Mouse (Mus musculus) liver, embryonic 11.5 days (tissue): ENCODE measurements around the gene Svbp. TPM values are rescaled to one million over a fixed set of nuclear protein-coding genes. Genes with fewer than 3 reads are reported as not detected.
A peak's percentile ranks its signal among the peaks of the same experiment; 100 is the strongest.

Source experiments
- ATAC-seq: fragments of 200-750 bp; cut with Nextera tagmentation; replicated peaks from 2 replicates; pipeline ENCODE4 v1.8.0; 2017; ENCODE audit warnings: moderate number of reproducible peaks, mild to moderate bottlenecking, moderate TSS enrichment, moderate library complexity; ENCODE audit not compliant: low FRiP score
- DNase-seq: peaks from one replicate; pipeline ENCODE4 v3.0.0-alpha.2; 2017; ENCODE audit warnings: low spot score
- H3K27ac ChIP-seq: fragments of 300-500 bp; sonication (generic); 2 replicates; pipeline ENCODE4 v1.5.1; 2014; ENCODE audit warnings: mild to moderate bottlenecking, low read depth, low read length, control low read depth
- H3K27me3 ChIP-seq: fragments of 300-500 bp; sonication (generic); replicated peaks from 2 replicates; pipeline ENCODE4 v1.6.1; 2014; ENCODE audit warnings: low read length, mixed read lengths; ENCODE audit not compliant: control insufficient read depth, insufficient read depth
- H3K36me3 ChIP-seq: fragments of 300-500 bp; sonication (generic); 2 replicates; pipeline ENCODE4 v1.6.1; 2014; ENCODE audit warnings: mild to moderate bottlenecking, low read length, moderate library complexity, mixed read lengths; ENCODE audit not compliant: control insufficient read depth, insufficient read depth
- H3K4me1 ChIP-seq: fragments of 300-500 bp; sonication (generic); replicated peaks from 2 replicates; pipeline ENCODE4 v1.6.1; 2014; ENCODE audit warnings: low read length, mixed read lengths; ENCODE audit not compliant: control insufficient read depth, insufficient read depth
- H3K4me2 ChIP-seq: fragments of 300-500 bp; sonication (generic); 2 replicates; pipeline ENCODE4 v1.6.1; 2014; ENCODE audit warnings: mild to moderate bottlenecking, control low read depth, moderate library complexity
- H3K4me3 ChIP-seq: fragments of 300-500 bp; sonication (generic); 2 replicates; pipeline ENCODE4 v1.5.1; 2014; ENCODE audit warnings: low read depth, low read length, control low read depth
- H3K9ac ChIP-seq: fragments of 300-500 bp; sonication (generic); 2 replicates; pipeline ENCODE4 v1.6.1; 2014; ENCODE audit warnings: low read depth, low read length, control low read depth
- H3K9me3 ChIP-seq: fragments of 300-500 bp; sonication (generic); 2 replicates; pipeline ENCODE4 v1.6.1; 2016; ENCODE audit warnings: low read length, inconsistent platforms, mixed read lengths; ENCODE audit not compliant: control insufficient read depth
- WGBS: fragments of 180-500 bp; shearing (Covaris S2); extraction: QIAGEN DNeasy Blood & Tissue Kit; methylation state at CpG from one replicate; pipeline ENCODE4 v1.1.7; 2014; 5-methylcytosine and 5-hydroxymethylcytosine counted together
- polyA plus RNA-seq: library from polyadenylated mRNA; unstranded; fragments of >200 nt; fragmentation: Nextera tagmentation; extraction: Ambion mirVana; gene quantifications from 2 replicates; pipeline ENCODE4 v1.2.1, GENCODE M21; 2014

Gene Svbp
- polyA plus RNA-seq, 1 experiment from 2014 or later, result 174 TPM

GRCm38 (mm10) chr4:119244468-119245240, 49.5 kb downstream of the Svbp start:
- Histone ChIP-seq H3K27ac (no peak overlapping the region), H3K9me3 (no peaks in the 10 kb centered on the region), H3K9ac (no peak overlapping the region), H3K4me3 (no peak overlapping the region), H3K4me1 (0 out of 2 replicates have a peak, but pooled peaks cover 2% of the 10 kb centered on the region), H3K36me3 (peaks cover 8% of the 10 kb centered on the region), H3K4me2 (no peak overlapping the region), H3K27me3 (no peaks in the 10 kb centered on the region)
- DNase-seq (no peak), ATAC-seq (no peak)
- WGBS, result 79% methylated on average over 22 of the region's 22 CpGs

- no peaks in the 10 kb centered on the region for H3K9me3 ChIP-seq
- no peak overlapping the region for H3K27ac ChIP-seq
- no peaks in the 10 kb centered on the region for H3K4me1 ChIP-seq
- DNase-seq, result no peak
- no peak overlapping the region for H3K4me2 ChIP-seq
- no peak overlapping the region for H3K4me3 ChIP-seq
- no peaks in the 10 kb centered on the region for H3K27me3 ChIP-seq
- ATAC-seq, result no peak
- H3K9ac ChIP-seq, result no peak overlapping the region
- H3K36me3 ChIP-seq, result peaks cover 8% of the 10 kb centered on the region
- WGBS, result 86% methylated on average over 7 of the region's 7 CpGs
These were observed 50.5 kb downstream of the Svbp start for GRCm38 (mm10) chr4:119245556-119245955.

- ATAC-seq (no peak), DNase-seq (no peak)
- WGBS, result 86% methylated on average over 9 of the region's 9 CpGs
These were observed 50.9 kb downstream of the Svbp start for GRCm38 (mm10) chr4:119245961-119246360.

GRCm38 (mm10) chr4:119246688-119247225, 51.7 kb downstream of the Svbp start:
- no peak overlapping the region for H3K27ac ChIP-seq
- DNase-seq (no peak), ATAC-seq (no peak)
- H3K4me3 ChIP-seq, result no peak overlapping the region
- no peaks in the 10 kb centered on the region for H3K9me3 ChIP-seq
- WGBS, result 81% methylated on average over 14 of the region's 14 CpGs
- H3K27me3 ChIP-seq, result no peaks in the 10 kb centered on the region
- peaks cover 3% of the 10 kb centered on the region for H3K36me3 ChIP-seq
- no peak overlapping the region for H3K4me2 ChIP-seq
- no peaks in the 10 kb centered on the region for H3K4me1 ChIP-seq
- H3K9ac ChIP-seq, result no peak overlapping the region

More at GRCm38 (mm10) chr4:119245961-119246360, 50.9 kb downstream of the Svbp start:
- Histone ChIP-seq H3K4me2 (no peak overlapping the region), H3K4me1 (no peaks in the 10 kb centered on the region), H3K4me3 (no peak overlapping the region), H3K27ac (no peak overlapping the region), H3K36me3 (peaks cover 8% of the 10 kb centered on the region), H3K9ac (no peak overlapping the region), H3K27me3 (no peaks in the 10 kb centered on the region), H3K9me3 (no peaks in the 10 kb centered on the region)

- Histone ChIP-seq H3K4me3 (no peak overlapping the region), H3K9ac (no peak overlapping the region), H3K27ac (no peak overlapping the region), H3K27me3 (no peaks in the 10 kb centered on the region), H3K36me3 (no peaks in the 10 kb centered on the region), H3K4me2 (no peak overlapping the region), H3K9me3 (no peaks in the 10 kb centered on the region), H3K4me1 (no peaks in the 10 kb centered on the region)
- WGBS, result 40% methylated on average over 13 of the region's 13 CpGs
- ATAC-seq, result peak; percentile 44
- DNase-seq, result peak; percentile 53
These were observed 52.5 kb downstream of the Svbp start for GRCm38 (mm10) chr4:119247462-119248235.

DNA sequence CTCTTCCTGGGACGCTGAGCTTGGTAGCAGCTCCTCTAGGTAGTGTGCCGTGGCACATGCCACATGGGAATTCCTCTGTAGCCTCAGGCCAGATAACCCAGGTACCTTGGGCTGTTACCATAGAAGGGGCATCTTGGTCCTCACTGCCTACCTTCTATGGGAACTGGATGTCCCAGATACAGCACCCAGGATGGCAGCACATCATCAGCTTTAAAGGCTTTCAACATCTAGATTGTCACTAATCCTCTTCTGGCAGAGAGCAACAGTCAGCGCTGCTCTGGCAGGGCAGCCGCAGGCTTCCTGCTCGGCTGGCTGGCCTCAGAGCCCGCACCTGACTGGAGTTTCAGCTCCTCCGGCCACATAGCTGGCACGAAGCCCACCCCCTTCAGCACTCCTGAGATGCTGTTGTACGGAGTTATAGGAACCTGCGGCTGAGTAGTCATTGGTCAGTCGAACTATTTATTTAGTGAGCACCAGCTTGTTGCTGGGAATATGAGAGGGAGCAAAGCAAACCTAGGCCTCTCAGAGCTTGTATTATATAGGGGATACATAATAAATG, 53.4 kb downstream of the Svbp start:
- Histone ChIP-seq H3K9ac (no peak overlapping the region), H3K4me1 (no peaks in the 10 kb centered on the region), H3K4me3 (no peak overlapping the region), H3K27me3 (no peaks in the 10 kb centered on the region), H3K4me2 (no peak overlapping the region), H3K27ac (no peak overlapping the region), H3K9me3 (no peaks in the 10 kb centered on the region), H3K36me3 (no peaks in the 10 kb centered on the region)
- DNase-seq (no peak), ATAC-seq (no peak)
- WGBS, result 85% methylated on average over 11 of the region's 11 CpGs

Other genes with a start within 250 kb of the Svbp start
- gene Lao1, start 233.7 kb upstream of the Svbp start, polyA plus RNA-seq, result not detected in 2 replicates
- 150 and 153 TPM in 2 replicates for gene Slc2a1, start 86.6 kb upstream of the Svbp start, polyA plus RNA-seq
- 5.4 and 8.1 TPM in 2 replicates for gene Zfp691, start 21.1 kb upstream of the Svbp start, polyA plus RNA-seq
- 263 and 274 TPM in 2 replicates for gene Ermap, start 5.3 kb upstream of the Svbp start, polyA plus RNA-seq
- gene Tmem269, start 22.9 kb downstream of the Svbp start, polyA plus RNA-seq, result not detected in 2 replicates
- gene AU022252, start 37.4 kb downstream of the Svbp start, polyA plus RNA-seq, result 30.7 and 33.3 TPM in 2 replicates
- gene P3h1, start 37.6 kb downstream of the Svbp start, polyA plus RNA-seq, result 20.8 and 21.6 TPM in 2 replicates
- not detected in 2 replicates for gene Cldn19, start 60.1 kb downstream of the Svbp start, polyA plus RNA-seq
- 952 and 969 TPM in 2 replicates for gene Ybx1, start 99.3 kb downstream of the Svbp start, polyA plus RNA-seq
- 138 and 140 TPM in 2 replicates for gene Ppih, start 125.2 kb downstream of the Svbp start, polyA plus RNA-seq
- gene Ccdc30, start 220.2 kb downstream of the Svbp start, polyA plus RNA-seq, result 1.6 and 3.7 TPM in 2 replicates
- 29.2 and 30.8 TPM in 2 replicates for gene Ppcs, start 227.1 kb downstream of the Svbp start, polyA plus RNA-seq
- 0.32 TPM in 1 of 2 replicates, not detected in the other for gene Zmynd12, start 227.5 kb downstream of the Svbp start, polyA plus RNA-seq